Mouse (Mus musculus) frontal cortex, postnatal 10 days (tissue): ENCODE data around the gene Tnni1.

ENCODE experiments used
- DNase-seq, 2 experiments: peaks; one replicate each; pipeline ENCODE4 v3.0.0; 2022; ENCODE audit warnings: low spot score in 2 of 2, mixed read lengths in 1 of 2

Gene Tnni1

GRCm38 (mm10) chr1:135767324-135767890, 11.8 kb upstream of the Tnni1 start:
- DNase-seq = no peak

- DNase-seq = no peak
Observed at GRCm38 (mm10) chr1:135768400-135768799, 10.8 kb upstream of the Tnni1 start.

- DNase-seq = no peak
Observed at GRCm38 (mm10) chr1:135770237-135770636, 9.0 kb upstream of the Tnni1 start.

- no peak for DNase-seq
Observed at GRCm38 (mm10) chr1:135770896-135771572, 8.2 kb upstream of the Tnni1 start.

- no peak for DNase-seq
Observed at GRCm38 (mm10) chr1:135771573-135771970, 7.7 kb upstream of the Tnni1 start.

GRCm38 (mm10) chr1:135776596-135776995, 2.6 kb upstream of the Tnni1 start:
- no peak for DNase-seq

GRCm38 (mm10) chr1:135777046-135777445, 2.2 kb upstream of the Tnni1 start:
- DNase-seq = no peak

GRCm38 (mm10) chr1:135780649-135781048, 1.4 kb downstream of the Tnni1 start:
- no peak for DNase-seq

- DNase-seq = peak; percentile 42 to 66
Observed at GRCm38 (mm10) chr1:135781220-135781619, 2.0 kb downstream of the Tnni1 start.

GRCm38 (mm10) chr1:135782816-135783215, 3.6 kb downstream of the Tnni1 start:
- no peak for DNase-seq

- peak; percentile 36 to 59 for DNase-seq
Observed at GRCm38 (mm10) chr1:135787799-135788198, 8.6 kb downstream of the Tnni1 start.

- DNase-seq = no peak
Observed at GRCm38 (mm10) chr1:135788708-135789107, 9.5 kb downstream of the Tnni1 start.

GRCm38 (mm10) chr1:135789815-135790214, 10.6 kb downstream of the Tnni1 start:
- DNase-seq = peak in 1 of 2 experiments; percentile 53

GRCm38 (mm10) chr1:135792143-135792939, 13.1 kb downstream of the Tnni1 start:
- DNase-seq = no peak

- DNase-seq = peak; percentile 27 to 54
Observed at GRCm38 (mm10) chr1:135793370-135794215, 14.4 kb downstream of the Tnni1 start.

- no peak for DNase-seq
Observed at GRCm38 (mm10) chr1:135794216-135795134, 15.2 kb downstream of the Tnni1 start.

GRCm38 (mm10) chr1:135798492-135798891, 19.3 kb downstream of the Tnni1 start:
- no peak for DNase-seq

- DNase-seq = no peak
Observed at GRCm38 (mm10) chr1:135799109-135799627, 19.9 kb downstream of the Tnni1 start.

- no peak for DNase-seq
Observed at GRCm38 (mm10) chr1:135800192-135800950, 21.1 kb downstream of the Tnni1 start.

GRCm38 (mm10) chr1:135807546-135807945, 28.3 kb downstream of the Tnni1 start:
- DNase-seq = no peak
